12 mouse cellular contexts compared by ENCODE assay signal in the genomic region with DNA sequence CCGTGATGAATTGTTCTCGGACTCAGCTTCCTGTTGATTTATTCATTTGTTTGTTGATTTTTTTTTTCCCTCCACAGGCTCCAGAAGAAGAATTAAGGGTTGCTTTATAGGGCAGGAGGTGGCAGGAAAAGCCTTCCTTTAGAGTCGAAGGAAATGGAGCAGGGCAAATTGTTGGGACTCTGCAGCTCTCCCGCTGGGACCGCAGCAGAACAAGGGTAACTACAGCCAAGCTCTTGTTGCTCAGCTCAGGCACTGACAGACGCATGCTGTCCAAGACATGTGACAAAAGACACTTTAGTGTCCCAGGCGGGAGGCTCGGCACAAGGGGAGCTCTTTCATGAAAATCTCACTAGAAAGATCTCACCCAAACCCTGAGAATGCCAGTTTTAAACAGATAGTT.
DNase-seq lines count a peak whose midpoint lies in the region.
"Had no signal": no experiment of that assay in that cellular context is flagged by ENCODE, and none has a peak within 500 bp of the region (broad histone marks: within the 10 kb centered on the region; RNA-seq: fewer than 3 reads in every experiment).

No protein-coding gene starts in this region.

- peak; percentile 23 for DNase-seq in layer of hippocampus, adult 11-12 months (ENCODE audit: low spot score)
- DNase-seq in layer of hippocampus, adult 9-10 months (ENCODE audit: low spot score), result no peak
- peak; percentile 27 for DNase-seq in testis, postnatal 10 days (ENCODE audit: low spot score)
- DNase-seq in testis, postnatal 14 days (ENCODE audit: low spot score), result no peak
- DNase-seq in cerebellum, adult 8-10 months, result peak; percentile 11
- DNase-seq in spleen, postnatal 14 days (ENCODE audit: low spot score in 2 of 2), result no peak
- DNase-seq in B cell, adult 2 months, result no peak
- DNase-seq: adrenal gland, postnatal 25 days; forebrain, postnatal 0 days; heart, postnatal 10 days; kidney, adult 9 months; lung, postnatal 14 days had no signal

Comparison
In these comparisons a context has a peak if more than half of its experiments do, and no peak if none do; other contexts are left out.
1. DNase-seq: peak in layer of hippocampus, adult 11-12 months (single experiment), testis, postnatal 10 days (single experiment) and cerebellum, adult 8-10 months (single experiment); none in layer of hippocampus, adult 9-10 months (single experiment), testis, postnatal 14 days (single experiment), spleen, postnatal 14 days (0 of 2) and B cell, adult 2 months (0 of 2).